Mouse (Mus musculus): ENCODE data around the gene Sertad4. TPM values are rescaled to one million over a fixed set of nuclear protein-coding genes. Genes with fewer than 3 reads are reported as not detected.

The Sertad4 gene
- under 1 TPM in 1 of 2 experiments, not detected in 1; 0.18 TPM for polyA plus RNA-seq (2017; shearing (Covaris generic))

DNA sequence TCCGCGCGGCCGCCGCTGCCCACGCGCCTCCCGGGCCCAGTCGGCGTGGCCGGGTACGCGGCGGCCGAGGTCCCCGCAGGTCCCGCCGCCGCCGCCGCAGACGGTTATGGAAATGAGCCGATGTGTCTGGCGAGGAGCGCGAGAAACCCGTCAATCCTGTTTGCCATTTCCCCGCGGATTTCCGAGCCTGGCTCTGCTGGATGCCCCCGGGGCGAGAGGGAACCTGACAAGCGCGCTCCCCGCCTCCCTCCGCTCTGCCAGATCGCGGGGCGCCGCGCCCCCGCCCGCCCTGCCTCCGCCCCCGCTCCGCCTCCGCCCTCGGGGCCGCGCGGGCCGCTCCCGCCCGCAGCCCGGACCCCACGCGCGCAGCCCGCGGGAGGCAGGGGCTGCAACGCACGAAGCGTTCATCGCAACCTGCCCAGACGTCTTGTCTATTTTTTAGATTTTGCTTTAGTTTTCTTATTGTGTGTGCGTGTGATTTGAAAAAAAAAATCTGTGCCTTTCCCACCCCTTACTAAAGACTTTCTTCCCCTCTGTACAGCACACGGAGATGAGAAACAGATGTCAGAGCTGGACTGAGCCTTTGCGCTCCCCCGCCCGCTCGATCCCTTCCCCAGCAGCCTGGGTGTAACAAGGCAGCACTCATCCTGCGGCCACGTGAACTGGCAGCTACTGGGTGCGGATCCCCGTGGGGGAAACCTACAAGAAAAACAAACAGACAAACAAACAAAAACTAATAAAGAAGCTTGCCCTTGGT lies at the start of gene Sertad4:
Gene Sertad4, minus strand, starts transcription at position 283 of the 757 bp plus-strand sequence.

Other genes starting within 250 kb of the Sertad4 start
- gene Hhat, start 84.5 kb downstream of the Sertad4 start, polyA plus RNA-seq (2017; shearing (Covaris generic)), result 1 to 10 TPM; 2.6 to 2.9 TPM
- 1 to 10 TPM in 1 of 2 experiments, under 1 TPM in 1; 0.39 to 1.0 TPM for gene Syt14, start 180.0 kb upstream of the Sertad4 start, polyA plus RNA-seq (2017; shearing (Covaris generic))